Mouse (Mus musculus) lung, adult 18-20 months (tissue): ENCODE results near the gene 1110065P20Rik.

Experiments
- DNase-seq, 2 experiments: peaks; one replicate each; pipeline ENCODE4 v3.0.0; 2022; ENCODE audit warnings: mixed read lengths in 2 of 2

Gene 1110065P20Rik

GRCm38 (mm10) chr4:124850933-124851658 lies at the start of gene 1110065P20Rik:
Gene 1110065P20Rik (minus strand): TSS chr4:124851196.
- peak; percentile 86 to 88 for DNase-seq

- no peak for DNase-seq
Measured at GRCm38 (mm10) chr4:124899906-124900305, 48.9 kb upstream of the 1110065P20Rik start.

GRCm38 (mm10) chr4:124898428-124898827 lies 47.4 kb upstream of the 1110065P20Rik start:
- DNase-seq = no peak

DNA sequence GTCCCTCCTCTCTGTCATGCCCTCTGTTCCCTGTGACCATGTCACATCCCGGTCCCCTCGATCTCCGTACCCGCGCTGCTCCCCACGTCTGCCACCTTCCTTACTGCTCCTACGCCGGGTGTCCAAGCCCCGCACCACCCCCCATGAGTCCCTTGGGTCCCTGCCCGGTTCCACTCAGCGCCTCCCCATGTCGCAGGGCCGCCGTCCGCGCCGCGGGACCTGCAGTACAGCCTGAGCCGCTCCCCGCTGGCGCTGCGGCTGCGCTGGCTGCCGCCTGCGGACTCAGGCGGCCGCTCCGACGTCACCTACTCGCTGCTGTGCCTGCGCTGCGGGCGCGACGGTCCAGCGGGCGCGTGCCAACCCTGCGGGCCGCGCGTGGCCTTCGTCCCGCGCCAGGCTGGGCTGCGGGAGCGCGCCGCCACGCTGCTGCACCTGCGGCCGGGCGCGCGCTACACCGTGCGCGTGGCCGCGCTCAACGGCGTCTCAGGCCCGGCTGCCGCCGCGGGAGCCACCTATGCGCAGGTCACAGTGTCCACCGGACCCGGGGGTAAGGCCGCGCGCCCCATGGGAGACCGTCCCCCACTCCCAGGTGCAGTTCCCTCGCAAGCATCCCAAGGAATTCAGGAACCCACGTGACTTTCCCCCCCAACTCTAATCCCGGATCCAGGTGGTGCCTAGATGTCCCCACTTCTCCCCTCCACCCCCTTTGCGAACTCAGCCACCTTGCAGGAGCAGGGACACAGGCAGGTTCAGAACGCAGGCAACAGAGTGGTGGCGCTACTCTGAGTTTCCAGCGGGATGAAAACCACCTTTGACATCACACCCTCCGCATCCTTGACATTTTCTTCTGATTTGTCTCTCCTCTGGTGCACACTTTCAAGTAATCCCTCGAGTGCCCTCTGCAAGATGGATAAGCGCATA lies 43.8 kb upstream of the 1110065P20Rik start:
- no peak for DNase-seq

GRCm38 (mm10) chr4:124893769-124894168 lies 42.8 kb upstream of the 1110065P20Rik start:
- DNase-seq = no peak

- no peak for DNase-seq
Measured at GRCm38 (mm10) chr4:124890831-124891230, 39.8 kb upstream of the 1110065P20Rik start.

GRCm38 (mm10) chr4:124889935-124890334 lies 38.9 kb upstream of the 1110065P20Rik start:
- no peak for DNase-seq

DNA sequence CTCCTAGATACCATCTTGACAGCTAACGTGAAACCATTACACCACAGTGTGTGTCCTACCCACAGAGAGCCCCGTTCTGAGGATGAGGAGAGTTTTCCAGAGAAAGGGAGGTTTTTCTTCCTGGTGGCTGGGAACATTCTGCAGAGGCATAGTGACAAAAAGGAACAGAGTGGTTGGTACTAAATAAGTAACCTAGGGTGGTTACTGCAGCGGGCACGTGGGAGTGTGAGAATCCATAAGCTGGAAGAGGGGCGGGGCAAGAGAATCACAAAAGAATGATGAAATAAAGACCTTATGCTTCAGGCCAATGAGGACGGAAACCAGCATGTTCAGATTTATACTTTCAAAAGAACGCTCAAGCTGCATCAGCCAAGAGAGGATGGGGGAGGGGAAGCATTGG lies 37.7 kb upstream of the 1110065P20Rik start:
- no peak for DNase-seq

- DNase-seq = no peak
Measured at GRCm38 (mm10) chr4:124882151-124882729, 31.2 kb upstream of the 1110065P20Rik start.

DNA sequence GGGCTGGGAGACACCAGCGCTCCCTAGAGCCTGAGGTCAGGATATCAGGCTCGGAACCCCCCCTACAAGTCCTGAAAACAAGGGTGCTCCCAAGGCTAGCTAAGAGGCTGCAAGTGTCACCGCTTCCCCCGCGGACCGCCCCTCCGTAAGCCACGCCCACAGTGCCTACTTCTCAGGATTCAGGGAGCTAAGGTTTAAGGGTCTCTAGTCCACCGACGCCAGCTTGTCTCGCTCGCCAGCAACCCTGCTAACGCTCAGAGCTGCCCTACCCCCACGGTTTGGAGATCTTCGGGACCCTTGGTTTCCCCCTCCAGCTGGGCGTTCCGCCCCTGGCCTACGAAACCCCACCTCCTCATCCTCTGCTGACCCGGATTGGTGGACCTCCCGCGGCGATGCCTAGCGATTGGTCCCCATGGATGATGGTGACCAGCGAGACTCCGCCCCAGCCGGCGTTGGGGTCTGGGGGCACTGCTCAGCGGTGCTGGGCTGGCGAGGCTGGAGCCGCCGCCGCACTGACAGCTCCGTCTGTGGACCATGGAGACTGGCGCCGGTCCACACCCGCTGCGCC lies 30.4 kb upstream of the 1110065P20Rik start:
- no peak for DNase-seq

GRCm38 (mm10) chr4:124880599-124880998 lies 29.6 kb upstream of the 1110065P20Rik start, which contains the start of gene Epha10:
Gene Epha10 (plus strand): TSS chr4:124880899.
- DNase-seq = no peak

- no peak for DNase-seq
Measured at GRCm38 (mm10) chr4:124872719-124873118, 21.7 kb upstream of the 1110065P20Rik start.

DNA sequence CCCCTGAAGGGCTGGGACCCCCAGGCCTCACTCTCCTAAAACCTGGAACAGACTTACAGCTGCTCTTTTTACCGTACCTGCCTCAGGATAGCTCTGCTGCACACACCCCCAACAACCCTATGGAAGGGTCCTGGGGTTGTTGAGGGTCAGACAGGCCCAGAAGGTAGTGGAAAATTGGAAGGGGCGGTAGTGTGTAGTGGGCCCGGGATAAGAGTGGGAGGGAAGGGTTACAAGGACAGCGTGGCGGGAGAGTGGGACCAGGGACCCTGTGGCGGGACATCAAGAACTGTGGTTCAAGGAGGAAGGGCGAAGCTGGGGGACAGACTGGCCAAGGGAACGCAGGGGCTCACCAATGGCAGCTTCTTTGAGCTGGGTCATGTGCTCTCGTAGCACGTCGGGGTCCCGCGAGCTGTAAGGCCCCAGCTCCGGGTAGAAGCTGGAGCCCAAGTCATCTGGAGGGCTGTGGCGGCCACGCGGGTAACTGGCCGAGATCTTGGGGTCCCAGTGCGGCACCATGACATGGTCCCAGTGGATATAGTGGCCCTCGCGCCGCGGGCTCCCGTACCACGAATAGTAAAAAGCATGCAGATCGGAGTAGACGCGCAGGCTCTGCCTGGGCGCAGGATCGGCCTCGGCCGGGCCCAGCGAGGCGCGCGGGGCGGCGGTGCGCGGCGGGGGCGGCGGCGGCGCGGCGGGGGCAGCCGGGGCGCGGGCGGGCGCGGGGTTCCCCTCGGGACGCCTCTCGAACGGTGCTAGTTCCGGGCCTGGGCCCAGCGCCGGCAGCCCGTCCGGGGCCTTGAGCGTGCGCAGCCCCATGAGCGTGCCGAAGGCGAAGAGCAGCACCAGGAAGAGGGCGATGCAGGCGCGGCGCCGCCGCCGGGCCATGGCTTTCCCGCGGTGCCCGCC lies 10.5 kb upstream of the 1110065P20Rik start, which contains the start of gene Maneal:
Maneal (minus strand) TSS at position 889 of the 906 bp plus-strand sequence.
- no peak for DNase-seq

- DNase-seq = peak; percentile 35 to 37
Measured at GRCm38 (mm10) chr4:124860446-124860845, 9.4 kb upstream of the 1110065P20Rik start.

DNA sequence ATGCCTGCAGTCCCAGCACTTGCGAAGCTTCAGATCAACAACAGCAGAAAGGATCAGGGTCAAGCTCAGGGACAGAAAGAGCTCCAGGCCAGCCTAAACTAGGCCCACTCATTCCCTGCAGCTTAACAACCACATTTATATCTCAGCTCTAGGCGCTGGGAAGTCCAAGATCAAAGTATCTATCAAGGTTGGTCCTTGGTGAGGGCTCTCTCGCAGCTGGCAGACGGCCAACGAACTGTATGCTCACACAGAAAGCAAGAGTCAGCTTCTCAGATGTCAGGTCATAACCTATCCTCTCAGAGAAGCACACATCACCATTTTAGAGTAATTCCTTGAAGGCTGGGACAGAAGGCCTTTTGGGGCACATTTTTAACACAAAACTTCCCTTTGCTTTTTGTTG lies 7.4 kb upstream of the 1110065P20Rik start:
- DNase-seq = no peak

DNA sequence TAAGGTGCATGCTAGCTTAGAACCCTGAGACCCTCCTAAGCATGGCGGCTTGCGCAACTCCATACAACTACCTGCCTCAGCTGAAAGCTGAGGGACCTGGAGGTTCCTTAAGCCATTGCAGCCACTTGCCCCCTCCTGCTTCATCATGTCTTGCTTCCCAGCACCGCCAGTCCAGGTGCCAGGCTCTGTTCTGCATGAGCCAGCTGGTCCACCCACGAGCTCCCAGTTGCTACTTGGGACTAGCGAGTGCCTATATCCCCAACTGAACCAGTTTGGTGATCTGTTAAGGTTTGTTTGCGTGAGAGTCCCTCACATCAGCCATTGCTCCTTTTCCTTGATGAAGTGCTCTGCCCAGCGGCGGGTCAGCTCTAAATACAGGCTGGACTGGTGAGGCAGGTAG lies 5.3 kb upstream of the 1110065P20Rik start:
- no peak for DNase-seq

GRCm38 (mm10) chr4:124850261-124850913 lies 609 bp downstream of the 1110065P20Rik start, which contains the start of gene Yrdc:
Gene Yrdc (plus strand): TSS chr4:124850679.
- peak; percentile 93 to 95 for DNase-seq

DNA sequence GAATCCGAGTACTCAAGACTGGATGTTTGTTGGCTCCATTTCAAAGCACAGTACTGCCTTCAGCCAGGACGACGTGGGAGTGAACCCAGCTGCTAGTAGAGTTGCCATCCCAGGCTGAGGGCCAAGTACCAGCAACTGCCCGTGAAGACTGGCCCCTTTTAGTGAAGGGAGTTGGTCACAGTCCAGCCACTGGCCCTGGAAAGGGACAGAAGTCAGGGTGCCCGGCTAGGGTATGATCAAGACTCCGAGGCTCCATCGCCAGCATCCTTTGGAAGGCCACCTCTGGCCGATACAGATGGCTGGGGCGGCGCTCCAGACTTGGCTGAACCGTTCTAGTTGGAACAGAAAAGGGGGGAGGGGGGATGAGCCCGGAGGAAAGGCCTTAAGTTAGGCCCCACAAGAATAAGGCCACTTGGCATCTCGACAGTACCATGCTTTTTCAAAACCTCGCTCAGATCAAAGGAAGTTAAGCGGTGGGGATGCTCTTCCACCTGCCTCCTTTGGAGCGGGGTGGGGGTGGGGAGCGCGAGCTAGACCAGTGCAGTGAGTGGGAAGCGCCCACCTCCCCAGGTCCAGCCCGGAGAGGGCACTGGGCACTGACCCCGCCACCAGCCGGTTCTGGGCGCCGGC lies 1.2 kb downstream of the 1110065P20Rik start:
- peak; percentile 37 to 47 for DNase-seq

DNA sequence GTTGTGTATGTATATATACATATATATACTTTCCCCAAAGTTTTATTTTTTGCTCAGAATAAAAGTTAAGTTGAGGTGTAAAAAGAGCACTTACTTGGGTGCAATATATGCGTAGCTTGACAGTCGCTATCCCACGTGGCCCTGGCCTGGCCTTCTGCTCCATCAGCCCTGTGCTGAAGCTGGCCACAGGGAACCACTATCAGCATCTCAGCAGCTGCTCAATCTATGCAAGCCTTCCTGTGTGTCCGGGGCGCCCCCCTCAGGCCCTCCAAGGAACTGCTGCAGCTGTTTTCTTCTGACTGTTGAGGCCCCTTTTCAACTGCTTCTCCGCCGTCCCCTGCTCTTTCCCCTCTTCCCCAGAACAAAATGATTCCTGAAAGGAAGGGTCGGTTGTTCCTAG lies 3.4 kb downstream of the 1110065P20Rik start:
- DNase-seq = peak; percentile 75 to 78

- DNase-seq = peak; percentile 15 to 19
Measured at GRCm38 (mm10) chr4:124843493-124843892, 7.5 kb downstream of the 1110065P20Rik start.

- DNase-seq = no peak
Measured at GRCm38 (mm10) chr4:124840998-124841397, 10.0 kb downstream of the 1110065P20Rik start.
